Mouse (Mus musculus) activated CD4-positive, CD25-positive, alpha-beta regulatory T cell, adult 4 months (primary cell): ENCODE data around the gene Krtap13. TPM values are rescaled to one million over a fixed set of nuclear protein-coding genes. Genes with fewer than 3 reads are reported as not detected.
"Not testable (repeated sequence)": the region's sequence is repeated elsewhere in the genome, so short reads cannot be mapped to it uniquely, and the experiment has no call there.

Experiments
- ATAC-seq: one replicate; pipeline ENCODE4 v1.8.0; 2017
- polyA plus RNA-seq, 2 experiments: library from polyadenylated mRNA; unstranded; fragments of 100-300 nt; shearing (Covaris generic); gene quantifications; one replicate each; pipeline ENCODE4 v1.2.1; 2017

Gene Krtap13
- polyA plus RNA-seq, result not detected

GRCm38 (mm10) chr16:88751535-88751934, at the start of gene Krtap13:
Gene Krtap13, minus strand, starts transcription at chr16:88751635.
- not testable (repeated sequence) for ATAC-seq

GRCm38 (mm10) chr16:88786786-88787185, 35.4 kb upstream of the Krtap13 start:
- no peak for ATAC-seq

GRCm38 (mm10) chr16:88777596-88777995, 26.2 kb upstream of the Krtap13 start, which contains the start of gene Gm5965:
Gene Gm5965, plus strand, starts transcription at chr16:88777896.
- ATAC-seq, result no peak

GRCm38 (mm10) chr16:88774106-88774505, 22.7 kb upstream of the Krtap13 start, which contains the start of gene 2310057N15Rik:
Gene 2310057N15Rik, minus strand, starts transcription at chr16:88774206.
- no peak for ATAC-seq

- ATAC-seq, result not testable (repeated sequence)
These were observed 7.1 kb upstream of the Krtap13 start, which contains the start of gene 2310034C09Rik for GRCm38 (mm10) chr16:88758547-88758946. Gene 2310034C09Rik, plus strand, starts transcription at chr16:88758847.

- no peak for ATAC-seq
These were observed 3.5 kb downstream of the Krtap13 start for GRCm38 (mm10) chr16:88747943-88748342.

- no peak for ATAC-seq
These were observed 6.6 kb downstream of the Krtap13 start for GRCm38 (mm10) chr16:88744750-88745340.

GRCm38 (mm10) chr16:88735391-88735790, 16.0 kb downstream of the Krtap13 start:
- ATAC-seq, result no peak

GRCm38 (mm10) chr16:88728812-88729275, 22.6 kb downstream of the Krtap13 start, which contains the start of gene Krtap13-1:
Gene Krtap13-1, plus strand, starts transcription at chr16:88728862.
- ATAC-seq, result no peak

- no peak for ATAC-seq
These were observed 31.4 kb downstream of the Krtap13 start for GRCm38 (mm10) chr16:88720031-88720430.

GRCm38 (mm10) chr16:88716549-88716948, 34.9 kb downstream of the Krtap13 start:
- ATAC-seq, result no peak

GRCm38 (mm10) chr16:88711245-88711644, 40.2 kb downstream of the Krtap13 start:
- ATAC-seq, result no peak

GRCm38 (mm10) chr16:88710757-88711156, 40.7 kb downstream of the Krtap13 start:
- no peak for ATAC-seq

GRCm38 (mm10) chr16:88707496-88708012, 43.9 kb downstream of the Krtap13 start, which contains the start of gene 2310061N02Rik:
Gene 2310061N02Rik, minus strand, starts transcription at chr16:88707962.
- no peak for ATAC-seq

- ATAC-seq, result no peak
These were observed 50.2 kb downstream of the Krtap13 start for GRCm38 (mm10) chr16:88701072-88701864.

Other genes starting within 250 kb of the Krtap13 start
- gene Cldn17, start 244.7 kb downstream of the Krtap13 start, polyA plus RNA-seq, result not detected
- not detected for gene Cldn8, start 188.5 kb downstream of the Krtap13 start, polyA plus RNA-seq
- gene Krtap24-1, start 139.4 kb downstream of the Krtap13 start, polyA plus RNA-seq, result not detected
- not detected for gene 2310079G19Rik, start 124.0 kb downstream of the Krtap13 start, polyA plus RNA-seq
- gene Krtap26-1, start 103.8 kb downstream of the Krtap13 start, polyA plus RNA-seq, result not detected
- not detected for gene Krtap27-1, start 80.0 kb downstream of the Krtap13 start, polyA plus RNA-seq
- not detected for gene 2310061N02Rik, start 43.7 kb downstream of the Krtap13 start, polyA plus RNA-seq
- under 1 TPM in 1 of 2 experiments, not detected in 1; 0.77 TPM for gene Krtap13-1, start 22.8 kb downstream of the Krtap13 start, polyA plus RNA-seq
- not detected for gene 2310034C09Rik, start 7.2 kb upstream of the Krtap13 start, polyA plus RNA-seq
- gene 2310057N15Rik, start 22.6 kb upstream of the Krtap13 start, polyA plus RNA-seq, result not detected
- not detected for gene Gm5965, start 26.3 kb upstream of the Krtap13 start, polyA plus RNA-seq
- gene Gm20741, start 60.6 kb upstream of the Krtap13 start, polyA plus RNA-seq, result not detected
- gene Krtap15, start 68.6 kb upstream of the Krtap13 start, polyA plus RNA-seq, result not detected
- not detected for gene Krtap14, start 74.5 kb upstream of the Krtap13 start, polyA plus RNA-seq
- gene Krtap19-1, start 117.8 kb upstream of the Krtap13 start, polyA plus RNA-seq, result not detected
- gene Krtap19-2, start 122.6 kb upstream of the Krtap13 start, polyA plus RNA-seq, result not detected
- not detected for gene Krtap19-3, start 126.4 kb upstream of the Krtap13 start, polyA plus RNA-seq
- not detected for gene Krtap19-4, start 133.5 kb upstream of the Krtap13 start, polyA plus RNA-seq
- not detected for gene Krtap19-5, start 144.8 kb upstream of the Krtap13 start, polyA plus RNA-seq
- gene Krtap19-9b, start 180.6 kb upstream of the Krtap13 start, polyA plus RNA-seq, result not detected
- not detected for gene Krtap16-3, start 211.2 kb upstream of the Krtap13 start, polyA plus RNA-seq